Mouse (Mus musculus) embryonic fibroblast, embryonic 13.5 days (primary cell): ENCODE results near the gene Senp2. TPM values are rescaled to one million over a fixed set of nuclear protein-coding genes. Genes with fewer than 3 reads are reported as not detected.

ENCODE experiments used
- H3K27ac ChIP-seq: 2 replicates; pipeline ENCODE4 v1.5.1; 2012; ENCODE audit warnings: low read length, control low read depth, inconsistent platforms; ENCODE audit not compliant: insufficient read depth
- H3K4me1 ChIP-seq: 2 replicates; pipeline ENCODE4 v1.6.1; 2011; ENCODE audit warnings: low read length; ENCODE audit not compliant: control insufficient read depth, insufficient read depth
- H3K4me3 ChIP-seq: 2 replicates; pipeline ENCODE4 v1.5.1; 2011; ENCODE audit warnings: mild to moderate bottlenecking, control low read depth, low read length; ENCODE audit not compliant: insufficient read depth
- CTCF ChIP-seq: IDR thresholded peaks from 2 replicates; pipeline ENCODE4 v1.5.1; 2011; ENCODE audit warnings: mild to moderate bottlenecking, control low read depth, low read length, moderate library complexity, borderline replicate concordance; ENCODE audit not compliant: insufficient read depth
- POLR2A ChIP-seq: IDR thresholded peaks from 2 replicates; pipeline ENCODE4 v1.6.1; 2011; ENCODE audit warnings: low read depth, mild to moderate bottlenecking, control low read depth, low read length, moderate library complexity
- polyA plus RNA-seq: library from polyadenylated mRNA; stranded (reverse); fragments of >200 nt; gene quantifications from 2 replicates; pipeline ENCODE4 v1.2.4, GENCODE M21; 2011; ENCODE audit warnings: low read depth; ENCODE audit not compliant: missing spikeins, insufficient read length

Gene Senp2
- polyA plus RNA-seq, 1 experiment = 58.3 TPM

DNA sequence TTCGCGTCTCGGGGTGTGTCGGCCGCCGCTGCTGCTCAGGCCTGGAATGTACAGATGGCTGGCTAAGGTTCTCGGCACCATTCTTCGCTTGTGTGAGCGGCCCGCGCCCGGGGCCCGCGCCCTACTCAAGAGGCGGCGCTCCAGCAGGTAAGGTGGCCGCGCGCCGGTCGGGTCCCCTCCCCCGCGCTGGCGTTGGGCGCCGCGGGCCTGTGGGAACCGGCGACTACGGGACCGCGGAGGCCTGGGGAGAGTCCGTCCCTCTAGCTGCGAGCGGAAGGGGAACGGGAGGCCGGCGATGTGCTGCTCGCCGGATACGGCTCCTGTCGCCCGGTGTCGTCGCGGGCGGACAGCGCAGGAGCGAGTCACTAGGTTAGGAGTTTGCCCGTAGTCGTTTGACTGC, 312 bp downstream of the Senp2 start:
- Histone ChIP-seq H3K4me3 (peak overlapping the region; percentile 83), H3K27ac (no peak overlapping the region), H3K4me1 (no peaks in the 10 kb centered on the region)
- TF ChIP-seq POLR2A (no peak), CTCF (no peak)

DNA sequence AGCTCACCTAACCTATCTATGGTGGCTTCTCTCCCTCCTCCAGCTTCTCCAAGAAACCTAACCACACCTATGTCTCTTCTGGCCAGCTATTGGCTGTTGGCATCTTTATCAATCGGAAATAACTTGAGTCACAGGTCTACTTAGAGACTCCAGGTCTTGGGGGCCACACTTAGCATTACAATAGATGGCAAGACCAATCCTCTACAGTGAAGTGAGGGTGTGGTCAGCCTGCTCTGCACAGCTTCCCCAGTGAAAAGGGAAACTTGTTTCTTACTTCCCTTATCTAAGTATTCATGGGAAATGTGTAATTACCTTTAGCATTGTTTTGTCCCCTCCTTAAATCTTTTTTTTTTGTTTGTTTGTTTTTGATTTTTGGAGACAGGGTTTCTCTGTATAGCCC, 6.3 kb downstream of the Senp2 start:
- H3K4me3 ChIP-seq = no peak overlapping the region
- TF ChIP-seq POLR2A (no peak), CTCF (no peak)
- H3K4me1 ChIP-seq = no peaks in the 10 kb centered on the region

DNA sequence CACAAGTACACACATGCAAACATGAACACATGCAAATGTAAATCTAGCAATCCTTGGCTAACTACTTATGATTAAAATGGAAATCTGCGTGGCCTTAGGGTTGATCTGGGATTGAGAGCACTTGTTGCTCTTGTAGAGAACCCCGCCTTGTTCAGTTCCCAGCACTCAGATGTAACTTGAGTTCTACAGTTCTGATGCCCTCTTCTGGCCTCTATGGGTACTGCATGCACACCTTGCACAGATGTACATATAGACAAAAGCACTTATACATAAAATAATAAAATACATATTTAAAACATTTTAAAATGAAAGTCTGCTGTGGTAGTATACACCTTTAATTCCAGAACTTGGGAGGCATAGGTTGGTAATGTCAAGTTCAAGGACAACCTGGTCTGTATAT, 12.8 kb downstream of the Senp2 start:
- no peak overlapping the region for H3K4me3 ChIP-seq
- H3K4me1 ChIP-seq = no peaks in the 10 kb centered on the region
- no peak overlapping the region for H3K27ac ChIP-seq
- TF ChIP-seq POLR2A (no peak), CTCF (no peak)

More for the DNA sequence above, 6.3 kb downstream of the Senp2 start:
- H3K27ac ChIP-seq = no peak overlapping the region

DNA sequence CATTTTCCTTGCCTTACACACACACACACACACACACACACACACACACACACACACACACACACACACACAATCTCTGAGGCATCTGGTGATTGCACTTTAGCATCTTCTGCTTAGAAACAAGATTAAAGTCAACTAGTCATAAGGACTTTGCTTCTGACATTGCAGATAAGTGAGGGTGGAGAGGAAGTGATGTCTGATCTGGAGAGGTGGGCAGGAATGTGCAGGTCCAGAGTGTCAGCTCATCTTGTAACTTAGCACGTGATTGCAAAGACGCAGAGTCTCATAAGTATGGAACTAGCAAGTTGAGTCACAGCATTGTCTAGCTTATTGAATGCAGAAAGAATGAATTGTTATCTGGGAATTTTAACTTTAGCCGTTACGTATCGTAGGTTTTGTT, 18.2 kb downstream of the Senp2 start:
- no peaks in the 10 kb centered on the region for H3K4me1 ChIP-seq
- TF ChIP-seq CTCF = no peak
- TF ChIP-seq POLR2A = no peak
- H3K27ac ChIP-seq = no peak overlapping the region
- H3K4me3 ChIP-seq = no peak overlapping the region

DNA sequence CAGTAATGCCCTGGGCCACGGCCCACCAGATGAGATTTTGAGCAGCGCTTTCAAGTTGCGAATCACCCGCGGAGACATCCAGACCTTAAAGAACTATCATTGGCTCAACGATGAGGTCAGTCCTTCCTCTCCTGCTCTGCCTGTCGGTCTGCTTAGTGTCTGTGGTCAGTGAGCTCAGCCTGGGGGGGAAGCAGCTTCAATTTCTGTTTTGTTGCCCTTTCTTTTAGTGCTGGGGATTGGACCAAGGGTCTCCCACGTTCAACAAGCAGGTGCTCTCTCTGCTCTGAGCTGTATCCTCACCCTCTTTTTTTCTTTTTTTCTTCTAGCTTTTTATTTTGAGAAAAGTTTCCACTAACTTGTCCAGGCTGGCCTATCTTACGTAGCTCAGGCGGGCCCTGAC, 29.3 kb downstream of the Senp2 start:
- H3K4me3 ChIP-seq = no peak overlapping the region
- H3K27ac ChIP-seq = no peak overlapping the region
- TF ChIP-seq POLR2A (no peak), CTCF (no peak)
- no peaks in the 10 kb centered on the region for H3K4me1 ChIP-seq

DNA sequence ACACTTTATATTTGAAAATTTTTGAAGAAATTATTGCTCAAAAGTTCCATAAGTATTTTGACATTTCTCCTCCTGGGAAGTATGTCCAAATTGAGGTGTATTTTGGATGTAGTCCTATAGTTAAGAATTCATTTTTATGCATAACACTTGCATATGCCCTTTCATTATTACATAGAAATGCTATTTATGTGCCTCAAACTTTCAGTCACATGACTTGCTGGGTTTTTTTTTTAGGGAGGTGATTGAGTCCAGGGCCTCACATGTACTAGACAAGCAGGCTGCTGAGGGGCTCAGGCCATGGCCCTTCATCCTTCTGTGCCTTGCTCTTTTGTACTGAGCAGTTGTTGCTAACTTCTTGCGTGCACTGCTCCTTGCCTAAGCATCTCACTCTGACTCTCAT, 30.7 kb downstream of the Senp2 start:
- Histone ChIP-seq H3K27ac (no peak overlapping the region), H3K4me1 (no peaks in the 10 kb centered on the region), H3K4me3 (no peak overlapping the region)
- no peak for TF ChIP-seq CTCF
- no peak for TF ChIP-seq POLR2A

DNA sequence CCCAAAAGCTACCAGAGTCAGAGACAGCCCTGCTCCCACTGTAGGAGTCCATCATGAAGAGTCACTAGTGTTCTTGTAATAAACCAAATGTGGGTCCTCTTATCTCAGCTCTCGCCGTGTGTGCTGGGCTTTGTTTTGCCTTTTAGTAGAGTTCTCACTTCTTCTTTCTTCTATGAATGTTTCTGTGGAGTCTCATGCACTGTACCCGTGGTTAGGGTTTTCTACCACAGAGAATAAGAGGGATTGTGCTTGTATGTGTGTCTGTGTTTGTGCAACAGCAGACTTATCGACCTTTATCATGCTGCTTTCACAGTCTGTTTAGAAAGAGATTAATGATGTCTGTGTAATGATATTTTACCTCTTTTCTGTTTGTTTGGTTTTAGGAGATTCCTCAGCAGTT, 34.5 kb downstream of the Senp2 start:
- no peak for TF ChIP-seq CTCF
- no peak for TF ChIP-seq POLR2A
- Histone ChIP-seq H3K27ac (no peak overlapping the region), H3K4me1 (no peaks in the 10 kb centered on the region), H3K4me3 (no peak overlapping the region)

DNA sequence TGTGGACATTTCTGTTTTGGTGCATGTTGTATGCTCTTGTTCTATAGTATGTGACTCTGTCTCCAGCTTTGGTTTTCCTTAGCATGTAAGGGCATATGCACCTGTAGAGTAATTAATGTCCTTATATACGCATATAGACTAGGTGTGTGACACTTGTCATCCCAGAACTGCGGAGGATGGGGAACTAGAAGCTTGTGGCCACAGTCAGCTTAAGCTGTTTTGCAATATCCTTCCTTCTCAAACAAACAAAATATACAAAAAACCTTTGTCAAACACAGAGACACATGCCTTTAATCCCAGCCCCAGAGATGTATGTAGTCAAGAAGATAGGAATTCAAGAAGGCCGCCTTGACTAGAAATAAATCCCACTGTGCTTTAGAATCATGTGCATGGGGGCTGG, 36.6 kb downstream of the Senp2 start:
- TF ChIP-seq CTCF (no peak), POLR2A (no peak)
- Histone ChIP-seq H3K4me3 (no peak overlapping the region), H3K27ac (no peak overlapping the region), H3K4me1 (no peaks in the 10 kb centered on the region)

DNA sequence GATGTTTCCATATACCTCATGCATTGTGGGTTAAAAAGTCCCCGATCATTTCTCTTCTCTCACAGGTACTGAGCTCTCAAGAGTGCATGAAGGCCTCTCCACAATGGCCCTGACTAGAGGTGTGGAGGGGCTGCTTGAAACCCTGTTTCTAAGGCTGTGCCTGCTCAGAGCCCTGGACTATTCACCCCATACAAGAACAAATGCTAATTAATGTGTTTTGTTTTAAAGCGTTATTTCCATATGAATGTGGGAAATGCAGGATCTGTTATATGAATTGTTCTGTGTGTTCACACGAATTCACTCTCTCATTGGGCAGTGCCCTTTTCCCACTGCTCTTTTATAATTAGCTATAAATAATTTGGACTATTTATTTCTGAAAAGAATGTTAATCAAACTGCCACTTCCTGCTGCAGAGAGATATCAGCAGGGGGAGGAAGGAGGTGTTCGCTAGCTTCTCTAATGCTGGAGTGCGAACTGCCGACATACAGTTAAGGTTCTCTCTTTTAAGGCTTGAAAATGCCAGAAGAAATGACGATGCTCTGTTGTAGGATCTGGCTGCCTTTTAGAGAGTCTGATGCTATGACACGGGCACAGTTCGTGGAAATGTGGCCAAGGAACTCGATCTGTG, 37.6 kb downstream of the Senp2 start:
- H3K4me1 ChIP-seq = no peaks in the 10 kb centered on the region
- TF ChIP-seq POLR2A (no peak), CTCF (no peak)
- no peak overlapping the region for H3K27ac ChIP-seq
- H3K4me3 ChIP-seq = no peak overlapping the region

DNA sequence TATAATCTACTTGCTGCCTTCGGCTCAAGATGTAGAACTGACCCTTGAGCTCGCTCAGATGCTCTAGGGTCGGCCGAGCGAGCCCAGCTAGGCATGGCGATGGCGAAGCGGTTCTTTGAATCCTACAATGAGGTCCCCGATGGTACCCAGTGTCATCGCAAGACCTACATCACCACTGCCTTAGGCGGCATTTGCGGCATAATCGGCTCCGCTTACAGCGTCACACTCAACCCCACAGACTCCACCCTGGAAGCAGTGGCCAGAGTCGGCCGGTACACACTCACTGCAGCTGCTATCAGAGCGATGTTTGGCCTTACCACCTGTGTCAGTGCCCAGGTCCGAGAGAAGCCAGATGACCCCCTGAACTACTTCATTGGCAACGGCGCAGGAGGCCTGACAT, 44.1 kb downstream of the Senp2 start:
- no peak for TF ChIP-seq CTCF
- no peak for TF ChIP-seq POLR2A

DNA sequence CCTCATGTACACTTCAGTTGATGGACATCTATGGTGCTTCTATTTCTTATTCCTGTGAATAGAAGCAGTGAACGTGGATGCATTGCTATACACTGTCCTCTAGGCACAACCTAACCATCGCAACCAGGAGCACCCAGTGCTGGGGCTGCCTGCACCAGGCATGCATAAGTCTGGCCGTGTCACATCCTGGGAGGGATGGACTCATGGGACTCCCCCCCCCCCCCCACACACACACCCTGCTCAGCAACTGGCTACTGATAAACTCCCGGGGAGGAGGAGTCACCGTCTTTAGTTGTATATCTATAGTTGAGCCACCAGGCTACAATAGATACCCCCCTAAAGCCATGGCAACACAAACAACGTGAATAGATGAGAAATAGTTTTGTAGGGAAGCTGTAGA, 48.2 kb downstream of the Senp2 start:
- Histone ChIP-seq H3K4me1 (no peaks in the 10 kb centered on the region), H3K4me3 (no peak overlapping the region), H3K27ac (no peak overlapping the region)
- no peak for TF ChIP-seq CTCF
- TF ChIP-seq POLR2A = no peak

More for the DNA sequence above, 44.1 kb downstream of the Senp2 start:
- Histone ChIP-seq H3K27ac (no peak overlapping the region), H3K4me1 (no peaks in the 10 kb centered on the region), H3K4me3 (no peak overlapping the region)
